8 mouse cellular contexts compared by ENCODE assay signal in genomic region chr9:45754452-45755091, GRCm38 (mm10).
DNase-seq lines count a peak whose midpoint lies in the region; ATAC-seq lines count a peak whose summit lies in the region.

No protein-coding gene starts in this region.

- ATAC-seq in CD4-positive, CD25-positive, alpha-beta regulatory T cell, adult 4 months, result no peak
- peak; percentile 79; the same call in 1 of the 2 replicates for ATAC-seq in frontal cortex, adult (ENCODE audit: low TSS enrichment)

- peak; percentile 55 for DNase-seq in CD4-positive, CD25-positive, alpha-beta regulatory T cell, adult 2 months (ENCODE audit: low read depth, low spot score)
- peak; percentile 81 for DNase-seq in NIH3T3 (ENCODE audit: low read depth)
- peak; percentile 88 for DNase-seq in cerebellum, adult 9-10 months
- DNase-seq in layer of hippocampus, adult 18-20 months (ENCODE audit: low spot score in 2 of 2), result peak; percentile 77 to 94
- DNase-seq in lung, postnatal 10 days, result peak; percentile 76
- DNase-seq in right cerebral cortex, adult 18-20 months, result peak; percentile 78
